Mouse (Mus musculus) thymus, adult 2 months (tissue): ENCODE results near the gene Ppcs.

Experiments
- CTCF ChIP-seq: fragments of 200-500 bp; IDR thresholded peaks from 2 replicates; pipeline ENCODE4 v1.5.1; 2012; ENCODE audit warnings: mild to moderate bottlenecking, control low read depth, low read length, moderate library complexity, borderline replicate concordance; ENCODE audit not compliant: control insufficient read depth, poor library complexity, insufficient read depth; ENCODE audit errors: extremely low read depth
- POLR2A ChIP-seq: fragments of 200-500 bp; IDR thresholded peaks from 2 replicates; pipeline ENCODE4 v1.6.1; 2012; ENCODE audit warnings: mild to moderate bottlenecking, low read length, control low read depth, moderate library complexity; ENCODE audit not compliant: control insufficient read depth, poor library complexity, insufficient read depth; ENCODE audit errors: extremely low read depth

DNA sequence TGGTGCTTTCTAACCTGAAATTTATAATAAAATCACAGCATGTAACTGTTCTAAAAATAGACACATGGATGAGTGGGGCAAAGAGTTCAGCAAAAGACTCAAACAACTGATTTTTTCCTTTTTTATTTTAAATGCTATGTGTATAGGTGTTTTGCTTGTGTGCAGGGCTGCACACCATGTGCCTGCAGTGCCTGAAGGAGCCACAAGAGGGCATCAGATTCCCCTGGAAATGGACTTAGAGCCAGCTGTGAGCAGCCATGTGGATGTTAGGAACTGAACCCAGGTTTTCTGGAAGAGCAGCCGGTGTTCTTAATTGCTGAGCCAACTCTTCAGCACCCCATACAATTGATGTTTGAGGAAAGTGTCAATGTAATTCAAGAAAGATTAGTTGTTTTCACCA lies 31.9 kb downstream of the Ppcs start:
- TF ChIP-seq CTCF (peak; percentile 33; the same call in 1 of the 2 replicates), POLR2A (no peak)
